Mouse (Mus musculus) hindbrain, embryonic 16.5 days (tissue): ENCODE measurements around the gene Pm20d1. TPM values are rescaled to one million over a fixed set of nuclear protein-coding genes. Genes with fewer than 3 reads are reported as not detected.

Source experiments
- ATAC-seq: fragments of 200-750 bp; cut with Nextera tagmentation; 2 replicates; pipeline ENCODE4 v1.8.0; 2017; ENCODE audit warnings: moderate TSS enrichment, moderate library complexity
- H3K27ac ChIP-seq: fragments of 300-500 bp; sonication (generic); 2 replicates; pipeline ENCODE4 v1.5.1; 2014; ENCODE audit warnings: low read depth, mild to moderate bottlenecking, control low read depth, low read length, moderate library complexity
- H3K27me3 ChIP-seq: fragments of 300-500 bp; sonication (generic); replicated peaks from 2 replicates; pipeline ENCODE4 v1.6.1; 2014; ENCODE audit warnings: low read length; ENCODE audit not compliant: control insufficient read depth, insufficient read depth
- H3K36me3 ChIP-seq: fragments of 300-500 bp; sonication (generic); 2 replicates; pipeline ENCODE4 v1.6.1; 2014; ENCODE audit warnings: mild to moderate bottlenecking, low read length, moderate library complexity, mixed read lengths; ENCODE audit not compliant: control insufficient read depth, insufficient read depth
- H3K4me1 ChIP-seq: fragments of 300-500 bp; sonication (generic); 2 replicates; pipeline ENCODE4 v1.6.1; 2014; ENCODE audit warnings: low read depth, low read length; ENCODE audit not compliant: control insufficient read depth, insufficient read depth
- H3K4me2 ChIP-seq: fragments of 300-500 bp; sonication (generic); 2 replicates; pipeline ENCODE4 v1.6.1; 2014; ENCODE audit warnings: mild to moderate bottlenecking, low read length, control low read depth, moderate library complexity
- H3K4me3 ChIP-seq: fragments of 300-500 bp; sonication (generic); 2 replicates; pipeline ENCODE4 v1.5.1; 2014; ENCODE audit warnings: mild to moderate bottlenecking, low read length, control low read depth, moderate library complexity
- H3K9ac ChIP-seq: fragments of 300-500 bp; sonication (generic); 2 replicates; pipeline ENCODE4 v1.6.1; 2014; ENCODE audit warnings: low read depth, mild to moderate bottlenecking, control low read depth, low read length, moderate library complexity
- H3K9me3 ChIP-seq: fragments of 300-500 bp; sonication (generic); 2 replicates; pipeline ENCODE4 v1.6.1; 2014; ENCODE audit warnings: mild to moderate bottlenecking, low read length, moderate library complexity; ENCODE audit not compliant: control insufficient read depth
- WGBS: fragments of 180-500 bp; shearing (Covaris S2); extraction: QIAGEN DNeasy Blood & Tissue Kit; methylation state at CpG from one replicate; pipeline ENCODE4 v1.1.7; 2014; 5-methylcytosine and 5-hydroxymethylcytosine counted together
- polyA plus RNA-seq: library from polyadenylated mRNA; unstranded; fragments of >200 nt; fragmentation: Nextera tagmentation; extraction: Ambion mirVana; gene quantifications from 2 replicates; pipeline ENCODE4 v1.2.1, GENCODE M21; 2015

Gene Pm20d1
- polyA plus RNA-seq, 1 experiment from 2014 or later: 0.41 TPM

- WGBS: 83% methylated on average over 15 of the region's 15 CpGs
- Histone ChIP-seq H3K4me3 (no peak overlapping the region), H3K27me3 (no peaks in the 10 kb centered on the region), H3K9me3 (no peaks in the 10 kb centered on the region), H3K9ac (no peak overlapping the region), H3K27ac (no peak overlapping the region), H3K4me1 (peaks cover 21% of the 10 kb centered on the region), H3K36me3 (no peaks in the 10 kb centered on the region), H3K4me2 (no peak overlapping the region)
- no peak for ATAC-seq
Observed at GRCm38 (mm10) chr1:131830561-131830960, 33.4 kb downstream of the Pm20d1 start.

- ATAC-seq: no peak
- Histone ChIP-seq H3K27me3 (no peaks in the 10 kb centered on the region), H3K4me2 (no peak overlapping the region), H3K27ac (no peak overlapping the region), H3K4me3 (no peak overlapping the region), H3K9ac (no peak overlapping the region), H3K36me3 (no peaks in the 10 kb centered on the region), H3K9me3 (no peaks in the 10 kb centered on the region), H3K4me1 (peaks cover 21% of the 10 kb centered on the region)
- WGBS: 77% methylated on average over 8 of the region's 8 CpGs
Observed at GRCm38 (mm10) chr1:131830971-131831641, 33.9 kb downstream of the Pm20d1 start.

- no peaks in the 10 kb centered on the region for H3K27me3 ChIP-seq
- H3K4me3 ChIP-seq: no peak overlapping the region
- 75% methylated on average over 3 of the region's 3 CpGs for WGBS
- H3K9me3 ChIP-seq: no peaks in the 10 kb centered on the region
- H3K27ac ChIP-seq: no peak overlapping the region
- ATAC-seq: no peak
- H3K9ac ChIP-seq: no peak overlapping the region
- peaks cover under 1% of the 10 kb centered on the region; the same call in 1 of the 2 replicates for H3K4me1 ChIP-seq
- 0 out of 2 replicates have a peak, but pooled peaks cover 7% of the 10 kb centered on the region for H3K36me3 ChIP-seq
- H3K4me2 ChIP-seq: no peak overlapping the region
Observed at GRCm38 (mm10) chr1:131837035-131837434, 39.9 kb downstream of the Pm20d1 start.

GRCm38 (mm10) chr1:131838542-131838941, 41.4 kb downstream of the Pm20d1 start:
- Histone ChIP-seq H3K36me3 (peaks cover 11% of the 10 kb centered on the region; the same call in 1 of the 2 replicates), H3K27ac (no peak overlapping the region), H3K9me3 (no peaks in the 10 kb centered on the region), H3K9ac (no peak overlapping the region), H3K4me1 (no peaks in the 10 kb centered on the region; the same call in 1 of the 2 replicates), H3K4me2 (no peak overlapping the region), H3K27me3 (no peaks in the 10 kb centered on the region), H3K4me3 (no peak overlapping the region)
- no peak for ATAC-seq
- 82% methylated on average over 5 of the region's 5 CpGs for WGBS

GRCm38 (mm10) chr1:131839279-131839678, 42.1 kb downstream of the Pm20d1 start:
- Histone ChIP-seq H3K9ac (no peak overlapping the region), H3K4me3 (no peak overlapping the region), H3K27me3 (no peaks in the 10 kb centered on the region), H3K4me2 (no peak overlapping the region), H3K9me3 (no peaks in the 10 kb centered on the region), H3K4me1 (no peaks in the 10 kb centered on the region; the same call in 1 of the 2 replicates), H3K27ac (no peak overlapping the region), H3K36me3 (peaks cover 11% of the 10 kb centered on the region; the same call in 1 of the 2 replicates)
- ATAC-seq: peak; percentile 66
- 46% methylated on average over 2 of the region's 2 CpGs for WGBS

GRCm38 (mm10) chr1:131842221-131842620, 45.0 kb downstream of the Pm20d1 start:
- ATAC-seq: no peak
- Histone ChIP-seq H3K4me1 (no peaks in the 10 kb centered on the region), H3K4me3 (no peak overlapping the region), H3K4me2 (no peak overlapping the region), H3K9me3 (no peaks in the 10 kb centered on the region), H3K36me3 (peaks cover 11% of the 10 kb centered on the region; the same call in 1 of the 2 replicates), H3K9ac (no peak overlapping the region), H3K27ac (no peak overlapping the region), H3K27me3 (no peaks in the 10 kb centered on the region)
- WGBS: 74% methylated on average over 4 of the region's 4 CpGs

- Histone ChIP-seq H3K4me1 (no peaks in the 10 kb centered on the region), H3K4me3 (no peak overlapping the region), H3K9me3 (no peaks in the 10 kb centered on the region), H3K9ac (no peak overlapping the region), H3K27ac (no peak overlapping the region), H3K4me2 (no peak overlapping the region), H3K27me3 (no peaks in the 10 kb centered on the region), H3K36me3 (peaks cover 11% of the 10 kb centered on the region; the same call in 1 of the 2 replicates)
- ATAC-seq: no peak
- 95% methylated on average over 10 of the region's 10 CpGs for WGBS
Observed at GRCm38 (mm10) chr1:131843758-131844157, 46.6 kb downstream of the Pm20d1 start.

GRCm38 (mm10) chr1:131844883-131845282, 47.7 kb downstream of the Pm20d1 start:
- no peak overlapping the region for H3K4me3 ChIP-seq
- no peaks in the 10 kb centered on the region for H3K4me1 ChIP-seq
- H3K4me2 ChIP-seq: no peak overlapping the region
- H3K27ac ChIP-seq: no peak overlapping the region
- H3K27me3 ChIP-seq: no peaks in the 10 kb centered on the region
- H3K9me3 ChIP-seq: no peaks in the 10 kb centered on the region
- ATAC-seq: no peak
- H3K9ac ChIP-seq: no peak overlapping the region
- whole genome bisulfite sequencing: 38% methylated on average over 8 of the region's 8 CpGs
- peaks cover 11% of the 10 kb centered on the region; the same call in 1 of the 2 replicates for H3K36me3 ChIP-seq

- H3K9ac ChIP-seq: no peak overlapping the region
- H3K27me3 ChIP-seq: no peaks in the 10 kb centered on the region
- no peaks in the 10 kb centered on the region for H3K9me3 ChIP-seq
- H3K27ac ChIP-seq: no peak overlapping the region
- H3K4me3 ChIP-seq: no peak overlapping the region
- no peaks in the 10 kb centered on the region for H3K4me1 ChIP-seq
- 76% methylated on average over 5 of the region's 5 CpGs for WGBS
- no peak for ATAC-seq
- H3K4me2 ChIP-seq: no peak overlapping the region
- peaks cover 7% of the 10 kb centered on the region; the same call in 1 of the 2 replicates for H3K36me3 ChIP-seq
Observed at GRCm38 (mm10) chr1:131846255-131846654, 49.1 kb downstream of the Pm20d1 start.
